Mouse (Mus musculus) forebrain, embryonic 10.5 days (tissue): ENCODE data around the gene Sav1. TPM values are rescaled to one million over a fixed set of nuclear protein-coding genes. Genes with fewer than 3 reads are reported as not detected.

Experiments
- DNase-seq: peaks from one replicate; pipeline ENCODE4 v3.0.0-alpha.2; 2017; ENCODE audit warnings: low spot score; ENCODE audit errors: extremely low spot score
- H3K27ac ChIP-seq: fragments of 300-500 bp; sonication (generic); 2 replicates; pipeline ENCODE4 v1.5.1; 2016; ENCODE audit warnings: mild to moderate bottlenecking
- H3K27me3 ChIP-seq: fragments of 300-500 bp; sonication (generic); 2 replicates; pipeline ENCODE4 v1.6.1; 2016; ENCODE audit warnings: mild to moderate bottlenecking; ENCODE audit not compliant: poor library complexity, severe bottlenecking
- H3K36me3 ChIP-seq: fragments of 300-500 bp; sonication (generic); replicated peaks from 2 replicates; pipeline ENCODE4 v1.6.1; 2016; ENCODE audit warnings: mild to moderate bottlenecking, moderate library complexity
- H3K4me1 ChIP-seq: fragments of 300-500 bp; sonication (generic); 2 replicates; pipeline ENCODE4 v1.6.1; 2016
- H3K4me3 ChIP-seq: fragments of 300-500 bp; sonication (generic); 2 replicates; pipeline ENCODE4 v1.5.1; 2016; ENCODE audit warnings: mild to moderate bottlenecking, moderate library complexity
- H3K9me3 ChIP-seq: fragments of 300-500 bp; sonication (generic); 2 replicates; pipeline ENCODE4 v1.6.1; 2016; ENCODE audit warnings: mild to moderate bottlenecking, moderate library complexity
- WGBS: fragments of 180-500 bp; shearing (Covaris S2); methylation state at CpG from one replicate; pipeline ENCODE4 v1.1.7; 2016; 5-methylcytosine and 5-hydroxymethylcytosine counted together
- polyA plus RNA-seq: library from polyadenylated mRNA; unstranded; fragments of >200 nt; fragmentation: Nextera tagmentation; extraction: Ambion mirVana; gene quantifications from 2 replicates; pipeline ENCODE4 v1.2.1, GENCODE M21; 2016

Sav1 gene
- polyA plus RNA-seq, 1 experiment from 2014 or later = 2.0 TPM

- peak overlapping the region; percentile 97; the same call in 1 of the 2 replicates for H3K27ac ChIP-seq
- WGBS = 43% methylated on average over 4 of the region's 4 CpGs
- DNase-seq = no peak
- peaks cover 27% of the 10 kb centered on the region for H3K4me1 ChIP-seq
- H3K36me3 ChIP-seq = peaks cover 39% of the 10 kb centered on the region
- H3K27me3 ChIP-seq = no peaks in the 10 kb centered on the region
- H3K4me3 ChIP-seq = peak overlapping the region; percentile 91
- H3K9me3 ChIP-seq = 0 out of 2 replicates have a peak, but pooled peaks cover 4% of the 10 kb centered on the region
Observed at GRCm38 (mm10) chr12:69985546-69985945, 1.3 kb downstream of the Sav1 start.

- WGBS = 75% methylated on average over 5 of the region's 5 CpGs
- no peak overlapping the region for H3K27ac ChIP-seq
Observed at GRCm38 (mm10) chr12:69982874-69983273, 3.9 kb downstream of the Sav1 start.

GRCm38 (mm10) chr12:69977376-69977998, 9.3 kb downstream of the Sav1 start:
- DNase-seq = no peak
- 89% methylated on average over 9 of the region's 9 CpGs for WGBS
- Histone ChIP-seq H3K36me3 (peaks cover 91% of the 10 kb centered on the region), H3K27ac (no peak overlapping the region), H3K4me3 (no peak overlapping the region), H3K9me3 (no peaks in the 10 kb centered on the region), H3K4me1 (no peaks in the 10 kb centered on the region), H3K27me3 (no peaks in the 10 kb centered on the region)

More at GRCm38 (mm10) chr12:69982874-69983273, 3.9 kb downstream of the Sav1 start:
- Histone ChIP-seq H3K27me3 (no peaks in the 10 kb centered on the region), H3K9me3 (no peaks in the 10 kb centered on the region), H3K4me1 (peaks cover 27% of the 10 kb centered on the region), H3K4me3 (no peak overlapping the region), H3K36me3 (peaks cover 64% of the 10 kb centered on the region)
- no peak for DNase-seq

- DNase-seq = no peak
- Histone ChIP-seq H3K27me3 (no peaks in the 10 kb centered on the region), H3K4me1 (no peaks in the 10 kb centered on the region), H3K27ac (no peak overlapping the region), H3K36me3 (peaks cover 91% of the 10 kb centered on the region), H3K4me3 (no peak overlapping the region), H3K9me3 (no peaks in the 10 kb centered on the region)
- WGBS = 91% methylated on average over 6 of the region's 6 CpGs
Observed at GRCm38 (mm10) chr12:69976688-69977087, 10.1 kb downstream of the Sav1 start.

DNA sequence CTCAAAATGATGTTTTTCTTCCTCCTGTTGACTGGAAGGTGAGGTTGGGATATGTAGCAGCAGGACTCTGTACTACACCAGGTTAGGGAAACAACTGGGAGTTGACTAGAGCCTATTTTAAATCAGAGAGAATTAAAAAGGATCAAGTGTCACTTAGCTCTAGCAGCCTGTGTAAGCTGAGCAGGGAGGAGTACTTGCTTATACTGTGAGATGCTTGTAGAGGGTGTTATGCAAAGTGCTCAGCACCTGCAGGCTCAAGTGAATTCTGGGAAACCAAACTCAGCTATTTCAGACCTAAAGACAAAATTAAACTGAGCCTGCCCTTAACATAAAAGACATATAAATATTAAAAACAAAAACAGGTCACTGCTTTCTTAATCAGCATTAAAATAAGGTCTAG, 13.1 kb downstream of the Sav1 start:
- H3K4me1 ChIP-seq = no peaks in the 10 kb centered on the region
- H3K27me3 ChIP-seq = no peaks in the 10 kb centered on the region
- no peak overlapping the region for H3K4me3 ChIP-seq
- DNase-seq = no peak
- no peaks in the 10 kb centered on the region for H3K9me3 ChIP-seq
- no peak overlapping the region for H3K27ac ChIP-seq
- peaks cover 93% of the 10 kb centered on the region for H3K36me3 ChIP-seq

- Histone ChIP-seq H3K27me3 (no peaks in the 10 kb centered on the region), H3K9me3 (no peaks in the 10 kb centered on the region), H3K36me3 (peaks cover 99% of the 10 kb centered on the region), H3K27ac (no peak overlapping the region), H3K4me3 (no peak overlapping the region), H3K4me1 (0 out of 2 replicates have a peak, but pooled peaks cover 4% of the 10 kb centered on the region)
- WGBS = 74% methylated on average over 5 of the region's 5 CpGs
- DNase-seq = no peak
Observed at GRCm38 (mm10) chr12:69968154-69968553, 18.6 kb downstream of the Sav1 start.

- 0 out of 2 replicates have a peak, but pooled peaks cover 4% of the 10 kb centered on the region for H3K4me1 ChIP-seq
- DNase-seq = no peak
- no peak overlapping the region for H3K4me3 ChIP-seq
- 94% methylated on average over 6 of the region's 6 CpGs for WGBS
- H3K9me3 ChIP-seq = no peaks in the 10 kb centered on the region
- peaks cover 98% of the 10 kb centered on the region for H3K36me3 ChIP-seq
- no peak overlapping the region for H3K27ac ChIP-seq
- H3K27me3 ChIP-seq = no peaks in the 10 kb centered on the region
Observed at GRCm38 (mm10) chr12:69967112-69967511, 19.7 kb downstream of the Sav1 start.

DNA sequence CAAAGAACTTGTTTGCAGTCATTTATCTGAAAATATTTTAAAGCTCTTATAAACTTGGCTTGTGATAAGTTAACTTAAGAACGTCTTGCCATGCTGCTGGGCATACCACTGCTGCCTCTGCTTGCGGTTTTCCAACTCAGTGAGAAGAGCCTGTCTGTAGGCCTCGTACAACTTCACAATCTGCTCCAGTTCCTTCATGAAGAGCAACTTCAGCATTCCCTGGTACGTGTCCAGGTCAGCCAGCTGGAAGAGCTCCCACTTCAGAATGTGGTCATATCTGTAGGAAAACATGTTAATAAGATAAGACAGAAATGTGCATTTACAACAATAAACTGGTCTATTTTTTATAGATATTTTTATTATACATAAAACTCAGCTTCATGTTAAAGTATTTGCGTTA, 20.7 kb downstream of the Sav1 start:
- no peak for DNase-seq
- H3K27ac ChIP-seq = no peak overlapping the region
- no peak overlapping the region for H3K4me3 ChIP-seq
- H3K36me3 ChIP-seq = peaks cover 98% of the 10 kb centered on the region
- no peaks in the 10 kb centered on the region for H3K27me3 ChIP-seq
- WGBS = 93% methylated on average over 5 of the region's 5 CpGs
- no peaks in the 10 kb centered on the region for H3K9me3 ChIP-seq
- H3K4me1 ChIP-seq = 0 out of 2 replicates have a peak, but pooled peaks cover 4% of the 10 kb centered on the region

- Histone ChIP-seq H3K4me1 (0 out of 2 replicates have a peak, but pooled peaks cover 4% of the 10 kb centered on the region), H3K4me3 (no peak overlapping the region), H3K36me3 (peaks cover 98% of the 10 kb centered on the region), H3K27ac (no peak overlapping the region), H3K27me3 (no peaks in the 10 kb centered on the region), H3K9me3 (no peaks in the 10 kb centered on the region)
- WGBS = 85% methylated on average over 3 of the region's 3 CpGs
- DNase-seq = no peak
Observed at GRCm38 (mm10) chr12:69965644-69966043, 21.2 kb downstream of the Sav1 start.

- 0 out of 2 replicates have a peak, but pooled peaks cover 1% of the 10 kb centered on the region for H3K4me1 ChIP-seq
- peaks cover 93% of the 10 kb centered on the region for H3K36me3 ChIP-seq
- H3K27me3 ChIP-seq = no peaks in the 10 kb centered on the region
- WGBS = 92% methylated on average over 6 of the region's 6 CpGs
- no peak overlapping the region for H3K27ac ChIP-seq
- no peak overlapping the region for H3K4me3 ChIP-seq
- H3K9me3 ChIP-seq = no peaks in the 10 kb centered on the region
- no peak for DNase-seq
Observed at GRCm38 (mm10) chr12:69963141-69963540, 23.7 kb downstream of the Sav1 start.

- H3K4me3 ChIP-seq = no peak overlapping the region
- H3K27ac ChIP-seq = no peak overlapping the region
- peaks cover 91% of the 10 kb centered on the region for H3K36me3 ChIP-seq
- no peaks in the 10 kb centered on the region for H3K9me3 ChIP-seq
- H3K27me3 ChIP-seq = no peaks in the 10 kb centered on the region
- peak; percentile 21 for DNase-seq
- no peaks in the 10 kb centered on the region for H3K4me1 ChIP-seq
- WGBS = 67% methylated on average over 4 of the region's 4 CpGs
Observed at GRCm38 (mm10) chr12:69962468-69962867, 24.3 kb downstream of the Sav1 start.

- H3K4me1 ChIP-seq = no peaks in the 10 kb centered on the region
- no peak overlapping the region for H3K4me3 ChIP-seq
- H3K27me3 ChIP-seq = no peaks in the 10 kb centered on the region
- no peak for DNase-seq
- H3K27ac ChIP-seq = no peak overlapping the region
- peaks cover 55% of the 10 kb centered on the region for H3K36me3 ChIP-seq
- no peaks in the 10 kb centered on the region for H3K9me3 ChIP-seq
- WGBS = 90% methylated on average over 2 of the region's 2 CpGs
Observed at GRCm38 (mm10) chr12:69957378-69957777, 29.4 kb downstream of the Sav1 start.

DNA sequence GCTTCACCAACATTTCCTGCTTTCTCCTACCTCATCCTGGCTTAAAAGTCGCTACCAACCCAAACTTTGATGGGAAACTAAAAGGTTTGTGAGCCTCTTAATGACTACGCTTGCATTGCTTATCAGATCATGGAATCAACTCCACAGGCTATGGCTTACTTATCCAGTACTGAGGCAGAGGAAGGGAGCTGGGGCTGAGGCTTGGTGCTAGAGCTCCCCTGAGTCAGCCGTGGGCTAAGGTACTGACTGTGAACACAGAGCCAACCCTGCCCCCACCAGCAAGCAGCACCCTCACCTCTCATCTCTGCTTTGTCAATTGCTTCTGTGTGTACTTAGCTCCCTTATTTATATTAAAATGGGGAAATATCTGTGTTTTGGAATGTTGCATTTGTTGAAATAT, 39.3 kb downstream of the Sav1 start:
- no peak overlapping the region for H3K4me3 ChIP-seq
- H3K27me3 ChIP-seq = no peaks in the 10 kb centered on the region
- no peaks in the 10 kb centered on the region for H3K4me1 ChIP-seq
- no peak overlapping the region for H3K27ac ChIP-seq
- no peaks in the 10 kb centered on the region for H3K36me3 ChIP-seq
- no peaks in the 10 kb centered on the region for H3K9me3 ChIP-seq
- DNase-seq = no peak
- WGBS = 86% methylated on average over 3 of the region's 3 CpGs
